Mouse (Mus musculus) midbrain, embryonic 13.5 days (tissue): Measurements from ENCODE around the gene Hebp2. TPM values are rescaled to one million over a fixed set of nuclear protein-coding genes. Genes with fewer than 3 reads are reported as not detected.

Source experiments
- ATAC-seq: fragments of 200-750 bp; cut with Nextera tagmentation; 2 replicates; pipeline ENCODE4 v1.8.0; 2017; ENCODE audit warnings: mild to moderate bottlenecking, moderate TSS enrichment, moderate library complexity
- H3K27ac ChIP-seq: fragments of 300-500 bp; sonication (generic); 2 replicates; pipeline ENCODE4 v1.5.1; 2015; ENCODE audit warnings: inconsistent platforms, mild to moderate bottlenecking, moderate library complexity
- H3K27me3 ChIP-seq: fragments of 300-500 bp; sonication (generic); 2 replicates; pipeline ENCODE4 v1.6.1; 2015; ENCODE audit warnings: mild to moderate bottlenecking, inconsistent platforms
- H3K36me3 ChIP-seq: fragments of 300-500 bp; sonication (generic); 2 replicates; pipeline ENCODE4 v1.6.1; 2015; ENCODE audit warnings: mild to moderate bottlenecking, inconsistent platforms
- H3K4me1 ChIP-seq: fragments of 300-500 bp; sonication (generic); replicated peaks from 2 replicates; pipeline ENCODE4 v1.6.1; 2015; ENCODE audit warnings: inconsistent platforms
- H3K4me2 ChIP-seq: fragments of 300-500 bp; sonication (generic); replicated peaks from 2 replicates; pipeline ENCODE4 v1.6.1; 2015; ENCODE audit warnings: moderate library complexity, mild to moderate bottlenecking, inconsistent platforms
- H3K4me3 ChIP-seq: fragments of 300-500 bp; sonication (generic); replicated peaks from 2 replicates; pipeline ENCODE4 v1.5.1; 2015; ENCODE audit warnings: mild to moderate bottlenecking, inconsistent platforms
- H3K9ac ChIP-seq: fragments of 300-500 bp; sonication (generic); replicated peaks from 2 replicates; pipeline ENCODE4 v1.6.1; 2015; ENCODE audit warnings: mild to moderate bottlenecking, inconsistent platforms
- H3K9me3 ChIP-seq: fragments of 300-500 bp; sonication (generic); 2 replicates; pipeline ENCODE4 v1.6.1; 2016; ENCODE audit warnings: mild to moderate bottlenecking, inconsistent platforms
- WGBS: fragments of 180-500 bp; shearing (Covaris S2); methylation state at CpG from one replicate; pipeline ENCODE4 v1.1.7; 2015; 5-methylcytosine and 5-hydroxymethylcytosine counted together
- polyA plus RNA-seq: library from polyadenylated mRNA; unstranded; fragments of >200 nt; fragmentation: Nextera tagmentation; extraction: Ambion mirVana; gene quantifications from 2 replicates; pipeline ENCODE4 v1.2.1, GENCODE M21; 2015

Gene Hebp2
- polyA plus RNA-seq, 1 experiment from 2014 or later, result 7.6 TPM

GRCm38 (mm10) chr10:18507869-18508473, 37.9 kb downstream of the Hebp2 start:
- H3K9me3 ChIP-seq, result no peaks in the 10 kb centered on the region
- H3K27ac ChIP-seq, result no peak overlapping the region
- no peak overlapping the region for H3K4me3 ChIP-seq
- no peak for ATAC-seq
- H3K4me2 ChIP-seq, result no peak overlapping the region
- peaks cover 21% of the 10 kb centered on the region for H3K4me1 ChIP-seq
- H3K9ac ChIP-seq, result no peak overlapping the region
- H3K27me3 ChIP-seq, result no peaks in the 10 kb centered on the region
- peaks cover 10% of the 10 kb centered on the region for H3K36me3 ChIP-seq
- WGBS, result 90% methylated on average over 2 of the region's 2 CpGs

GRCm38 (mm10) chr10:18506501-18506946, 39.4 kb downstream of the Hebp2 start:
- Histone ChIP-seq H3K36me3 (peaks cover 4% of the 10 kb centered on the region), H3K9ac (no peak overlapping the region), H3K4me2 (no peak overlapping the region), H3K9me3 (no peaks in the 10 kb centered on the region), H3K4me1 (peaks cover 21% of the 10 kb centered on the region), H3K27ac (peak overlapping the region; percentile 5; the same call in 1 of the 2 replicates), H3K4me3 (no peak overlapping the region), H3K27me3 (no peaks in the 10 kb centered on the region)
- ATAC-seq, result no peak
- WGBS, result 77% methylated on average over 6 of the region's 6 CpGs

- peaks cover 21% of the 10 kb centered on the region for H3K4me1 ChIP-seq
- H3K27ac ChIP-seq, result peak overlapping the region; percentile 17; the same call in 1 of the 2 replicates
- ATAC-seq, result 0 out of 2 replicates have a peak, but pooled peaks have one; percentile 27
- 84% methylated on average over 10 of the region's 10 CpGs for WGBS
- H3K4me3 ChIP-seq, result no peak overlapping the region
- H3K27me3 ChIP-seq, result no peaks in the 10 kb centered on the region
- H3K9ac ChIP-seq, result no peak overlapping the region
- H3K36me3 ChIP-seq, result 0 out of 2 replicates have a peak, but pooled peaks cover 2% of the 10 kb centered on the region
- no peaks in the 10 kb centered on the region for H3K9me3 ChIP-seq
- H3K4me2 ChIP-seq, result no peak overlapping the region
Observed at GRCm38 (mm10) chr10:18505690-18506089, 40.2 kb downstream of the Hebp2 start.

DNA sequence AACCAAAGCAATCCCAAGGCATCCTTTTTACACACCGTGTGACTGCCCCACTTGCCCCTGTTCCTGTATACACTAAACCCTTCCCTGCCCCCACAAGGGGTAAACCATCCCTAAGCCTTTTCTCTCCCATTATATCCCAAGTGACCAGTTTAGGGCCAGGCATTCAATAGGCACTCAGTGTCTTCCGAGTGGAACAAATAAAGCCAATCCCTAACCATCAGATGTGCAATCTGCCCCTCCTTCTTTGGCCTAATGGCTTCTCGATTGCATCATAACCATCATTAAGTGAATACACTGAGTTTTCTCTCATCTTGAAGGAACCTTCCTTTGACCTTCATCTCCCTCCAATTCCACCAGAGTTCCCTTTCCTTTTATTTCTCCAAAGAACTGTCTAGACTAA, 43.9 kb downstream of the Hebp2 start:
- peaks cover 17% of the 10 kb centered on the region for H3K4me1 ChIP-seq
- WGBS, result 54% methylated on average over 3 of the region's 3 CpGs
- no peak overlapping the region for H3K9ac ChIP-seq
- no peak overlapping the region for H3K4me3 ChIP-seq
- H3K4me2 ChIP-seq, result no peak overlapping the region
- ATAC-seq, result no peak
- H3K9me3 ChIP-seq, result no peaks in the 10 kb centered on the region
- peaks cover 15% of the 10 kb centered on the region for H3K36me3 ChIP-seq
- no peak overlapping the region for H3K27ac ChIP-seq
- H3K27me3 ChIP-seq, result no peaks in the 10 kb centered on the region

DNA sequence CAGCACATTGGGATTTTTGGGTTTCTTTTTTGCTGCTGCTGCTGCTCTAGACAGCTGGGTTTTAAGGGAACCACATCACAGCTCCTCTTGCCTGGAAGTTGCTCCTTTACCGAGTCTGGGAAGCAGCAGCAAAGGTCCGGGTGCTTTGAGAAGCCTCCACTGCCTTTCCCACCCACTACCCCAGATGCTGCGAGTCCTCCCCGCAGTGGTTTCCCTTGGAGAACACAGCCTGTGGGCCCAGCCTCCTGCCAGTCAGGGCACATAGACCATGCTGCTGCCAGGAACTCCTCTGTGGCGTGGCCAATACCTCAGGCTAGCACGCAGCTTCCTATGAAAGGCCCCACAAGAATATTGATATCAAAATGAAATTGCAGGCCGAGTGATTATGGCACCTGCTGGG, 48.8 kb downstream of the Hebp2 start:
- H3K4me3 ChIP-seq, result no peak overlapping the region
- no peak overlapping the region for H3K9ac ChIP-seq
- WGBS, result 73% methylated on average over 7 of the region's 7 CpGs
- H3K4me2 ChIP-seq, result no peak overlapping the region
- H3K36me3 ChIP-seq, result peaks cover 15% of the 10 kb centered on the region
- 0 out of 2 replicates have a peak, but pooled peaks have one; percentile 27 for ATAC-seq
- H3K27ac ChIP-seq, result no peak overlapping the region
- H3K4me1 ChIP-seq, result 0 out of 2 replicates have a peak, but pooled peaks cover 5% of the 10 kb centered on the region
- H3K27me3 ChIP-seq, result no peaks in the 10 kb centered on the region
- no peaks in the 10 kb centered on the region for H3K9me3 ChIP-seq

DNA sequence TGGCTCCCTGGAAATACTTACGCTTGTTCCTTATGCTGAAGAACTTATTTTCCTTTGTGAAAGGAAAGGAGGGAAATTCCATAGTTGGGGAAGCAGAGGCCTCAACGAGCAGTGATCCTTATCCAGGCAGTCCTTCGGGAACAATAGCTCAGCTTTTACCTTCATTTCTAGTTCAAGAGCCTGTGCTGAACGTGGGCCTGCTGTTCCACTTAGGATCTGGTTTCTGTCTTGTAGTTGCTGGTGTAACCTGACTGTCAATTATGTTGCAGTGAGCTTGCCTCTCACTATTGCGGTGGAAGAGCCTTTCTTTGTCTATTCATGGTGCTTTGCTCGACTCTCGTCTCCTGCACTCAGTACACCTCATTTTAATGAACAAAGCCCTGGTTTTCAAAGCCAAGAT, 51.6 kb downstream of the Hebp2 start:
- no peak overlapping the region for H3K27ac ChIP-seq

GRCm38 (mm10) chr10:18493010-18493894, 52.6 kb downstream of the Hebp2 start:
- no peaks in the 10 kb centered on the region for H3K27me3 ChIP-seq
- H3K4me2 ChIP-seq, result no peak overlapping the region
- H3K27ac ChIP-seq, result no peak overlapping the region
- no peak overlapping the region for H3K4me3 ChIP-seq
- H3K36me3 ChIP-seq, result no peaks in the 10 kb centered on the region
- no peak for ATAC-seq
- H3K4me1 ChIP-seq, result 0 out of 2 replicates have a peak, but pooled peaks cover 14% of the 10 kb centered on the region
- H3K9me3 ChIP-seq, result no peaks in the 10 kb centered on the region
- WGBS, result 91% methylated on average over 11 of the region's 11 CpGs
- H3K9ac ChIP-seq, result no peak overlapping the region

More for the DNA sequence above, 51.6 kb downstream of the Hebp2 start:
- no peak overlapping the region for H3K4me2 ChIP-seq
- H3K27me3 ChIP-seq, result no peaks in the 10 kb centered on the region
- H3K36me3 ChIP-seq, result peaks cover 3% of the 10 kb centered on the region; the same call in 1 of the 2 replicates
- no peak overlapping the region for H3K4me3 ChIP-seq
- 0 out of 2 replicates have a peak, but pooled peaks cover 14% of the 10 kb centered on the region for H3K4me1 ChIP-seq
- H3K9me3 ChIP-seq, result no peaks in the 10 kb centered on the region
- WGBS, result 49% methylated on average over 7 of the region's 7 CpGs
- H3K9ac ChIP-seq, result no peak overlapping the region
- ATAC-seq, result no peak

DNA sequence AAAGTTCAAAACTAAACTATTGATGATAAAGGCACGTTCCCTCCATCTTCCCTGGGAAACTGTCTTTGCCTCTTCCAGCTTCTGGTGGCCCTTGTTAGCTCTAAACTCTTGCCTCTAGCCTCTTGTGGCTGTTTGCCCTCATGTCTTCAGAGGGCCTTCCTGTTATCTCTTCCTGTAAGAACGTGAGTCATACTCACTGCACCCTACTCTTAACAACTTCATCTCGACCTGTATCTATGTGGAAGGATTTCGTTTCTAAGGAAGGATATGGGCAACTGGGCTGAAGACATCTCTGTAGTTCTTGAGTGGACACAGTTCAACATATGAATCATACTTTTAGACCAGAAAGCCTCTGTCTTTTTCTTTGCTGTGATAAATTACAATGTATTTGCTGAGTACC, 53.9 kb downstream of the Hebp2 start:
- Histone ChIP-seq H3K36me3 (no peaks in the 10 kb centered on the region), H3K27ac (no peak overlapping the region), H3K4me1 (0 out of 2 replicates have a peak, but pooled peaks cover 14% of the 10 kb centered on the region), H3K9me3 (no peaks in the 10 kb centered on the region), H3K4me3 (no peak overlapping the region), H3K4me2 (no peak overlapping the region), H3K9ac (no peak overlapping the region), H3K27me3 (no peaks in the 10 kb centered on the region)
- ATAC-seq, result no peak
- WGBS, result 81% methylated on average over 4 of the region's 4 CpGs

GRCm38 (mm10) chr10:18489936-18490335, 55.9 kb downstream of the Hebp2 start:
- no peak overlapping the region for H3K4me3 ChIP-seq
- H3K9me3 ChIP-seq, result no peaks in the 10 kb centered on the region
- H3K27me3 ChIP-seq, result no peaks in the 10 kb centered on the region
- ATAC-seq, result no peak
- 0 out of 2 replicates have a peak, but pooled peaks cover 14% of the 10 kb centered on the region for H3K4me1 ChIP-seq
- H3K27ac ChIP-seq, result no peak overlapping the region
- H3K36me3 ChIP-seq, result no peaks in the 10 kb centered on the region
- H3K9ac ChIP-seq, result no peak overlapping the region
- WGBS, result 93% methylated on average over 10 of the region's 10 CpGs
- H3K4me2 ChIP-seq, result no peak overlapping the region

Other genes with a start within 250 kb of the Hebp2 start
- gene Nhsl1, start 227.1 kb downstream of the Hebp2 start, polyA plus RNA-seq, result 14.3 TPM in 2 replicates
- gene Arfgef3, start 197.9 kb upstream of the Hebp2 start, polyA plus RNA-seq, result 4.0 and 4.6 TPM in 2 replicates
- gene Gm4922, start 240.7 kb upstream of the Hebp2 start, polyA plus RNA-seq, result 0.17 and 0.28 TPM in 2 replicates